Comparison of ENCODE assay signal across 8 mouse cellular contexts in the genomic region with DNA sequence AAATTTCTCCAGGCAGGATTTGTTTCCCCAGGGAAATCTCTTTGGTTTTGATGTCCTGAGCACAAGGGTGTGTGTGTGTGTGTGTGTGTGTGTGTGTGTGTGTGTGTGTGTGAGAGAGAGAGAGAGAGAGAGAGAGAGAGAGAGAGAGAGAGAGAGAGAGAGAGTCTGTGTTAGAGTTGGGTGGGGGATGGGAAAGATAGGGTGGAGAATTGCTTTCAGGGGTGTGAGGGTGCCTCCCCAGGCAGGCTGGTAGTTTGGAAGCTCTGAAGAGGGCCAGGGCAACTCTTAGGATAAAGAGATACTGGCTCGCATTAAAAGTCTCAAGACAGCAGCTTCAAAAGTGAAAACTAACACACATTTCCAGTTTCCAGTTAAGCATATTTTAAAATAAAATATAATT.
DNase-seq lines count a peak whose midpoint lies in the region; ATAC-seq lines count a peak whose summit lies in the region.

No protein-coding gene starts in this region.

- H3K27ac ChIP-seq in heart, embryonic 13.5 days (replicated peaks) = peak overlapping the region; percentile 97
- peak overlapping the region; percentile 95 for H3K27ac ChIP-seq in embryonic facial prominence, embryonic 10.5 days (replicated peaks)
- no peak overlapping the region; the same call in 1 of the 2 replicates for H3K27ac ChIP-seq in hindbrain, embryonic 13.5 days
- H3K27ac ChIP-seq in midbrain, embryonic 12.5 days (replicated peaks) = peak overlapping the region; percentile 77

- 21% methylated on average over 1 of the region's 1 CpGs for WGBS in heart, embryonic 13.5 days
- WGBS in embryonic facial prominence, embryonic 10.5 days = 12% methylated on average over 1 of the region's 1 CpGs
- 17% methylated on average over 1 of the region's 1 CpGs for WGBS in hindbrain, embryonic 13.5 days
- 19% methylated on average over 1 of the region's 1 CpGs for WGBS in midbrain, embryonic 12.5 days

- DNase-seq in heart, adult 18-20 months = no peak
- no peak for DNase-seq in embryonic facial prominence, embryonic 10.5 days (ENCODE audit: low spot score)
- DNase-seq in frontal cortex, postnatal 25 days (ENCODE audit: low spot score in 2 of 2) = no peak
- no peak for DNase-seq in c-Kit-positive CD71-positive TER-119-positive erythroid progenitor cells, embryonic 14.5 days (ENCODE audit: low spot score)
- DNase-seq in cerebellum, adult 8-10 months = no peak

- H3K9ac ChIP-seq in heart, embryonic 13.5 days = peak overlapping the region; percentile 96
- peak overlapping the region; percentile 72; the same call in 1 of the 2 replicates for H3K9ac ChIP-seq in hindbrain, embryonic 13.5 days
- peak overlapping the region; percentile 66; the same call in 1 of the 2 replicates for H3K9ac ChIP-seq in midbrain, embryonic 12.5 days (replicated peaks)

- ATAC-seq in heart, embryonic 13.5 days (ENCODE audit: extremely low read depth, insufficient number of reproducible peaks, low FRiP score, low TSS enrichment) = no peak
- 0 out of 2 replicates have a peak, but pooled peaks have one; percentile 2 for ATAC-seq in hindbrain, embryonic 13.5 days (ENCODE audit: low FRiP score)
- ATAC-seq in midbrain, embryonic 12.5 days (ENCODE audit: low FRiP score, low read depth) = peak; percentile 10; the same call in 1 of the 2 replicates

- no peaks in the 10 kb centered on the region for H3K27me3 ChIP-seq in heart, embryonic 13.5 days (replicated peaks)
- H3K27me3 ChIP-seq in embryonic facial prominence, embryonic 10.5 days (replicated peaks; ENCODE audit: low read depth, poor library complexity, severe bottlenecking) = peaks cover 14% of the 10 kb centered on the region; the same call in 1 of the 2 replicates
- peaks cover 41% of the 10 kb centered on the region for H3K27me3 ChIP-seq in hindbrain, embryonic 13.5 days
- H3K27me3 ChIP-seq in midbrain, embryonic 12.5 days = peaks cover 3% of the 10 kb centered on the region

- H3K4me2 ChIP-seq in heart, embryonic 13.5 days = peak overlapping the region; percentile 75
- H3K4me2 ChIP-seq in hindbrain, embryonic 13.5 days = peak overlapping the region; percentile 74
- H3K4me2 ChIP-seq in midbrain, embryonic 12.5 days (replicated peaks) = peak overlapping the region; percentile 91

- peak overlapping the region; percentile 78 for H3K4me3 ChIP-seq in heart, embryonic 13.5 days
- peak overlapping the region; percentile 78 for H3K4me3 ChIP-seq in embryonic facial prominence, embryonic 10.5 days
- peak overlapping the region; percentile 48 for H3K4me3 ChIP-seq in hindbrain, embryonic 13.5 days
- H3K4me3 ChIP-seq in midbrain, embryonic 12.5 days = peak overlapping the region; percentile 56

- peaks cover 22% of the 10 kb centered on the region for H3K4me1 ChIP-seq in heart, embryonic 13.5 days
- peaks cover 72% of the 10 kb centered on the region for H3K4me1 ChIP-seq in embryonic facial prominence, embryonic 10.5 days
- peaks cover 20% of the 10 kb centered on the region for H3K4me1 ChIP-seq in hindbrain, embryonic 13.5 days (replicated peaks)
- H3K4me1 ChIP-seq in midbrain, embryonic 12.5 days = peaks cover 24% of the 10 kb centered on the region

- H3K36me3 ChIP-seq in heart, embryonic 13.5 days = no peaks in the 10 kb centered on the region
- no peaks in the 10 kb centered on the region for H3K36me3 ChIP-seq in embryonic facial prominence, embryonic 10.5 days (replicated peaks)
- no peaks in the 10 kb centered on the region for H3K36me3 ChIP-seq in hindbrain, embryonic 13.5 days
- no peaks in the 10 kb centered on the region for H3K36me3 ChIP-seq in midbrain, embryonic 12.5 days

- H3K9me3 ChIP-seq in heart, embryonic 13.5 days = no peaks in the 10 kb centered on the region
- H3K9me3 ChIP-seq in embryonic facial prominence, embryonic 10.5 days = no peaks in the 10 kb centered on the region
- H3K9me3 ChIP-seq in hindbrain, embryonic 13.5 days = no peaks in the 10 kb centered on the region
- H3K9me3 ChIP-seq in midbrain, embryonic 12.5 days = no peaks in the 10 kb centered on the region
